Mouse (Mus musculus) C2C12 (cell line): Measurements from ENCODE around the gene Avpr1a.

Experiments
- CTCF ChIP-seq: IDR thresholded peaks from one replicate; pipeline ENCODE4 v1.5.1; 2011; ENCODE audit not compliant: control insufficient read depth, insufficient read depth, insufficient read length
- FOSL1 ChIP-seq: IDR thresholded peaks from one replicate; pipeline ENCODE4 v1.8.0; 2011; ENCODE audit warnings: mild to moderate bottlenecking, low read length; ENCODE audit not compliant: poor library complexity, insufficient read depth, severe bottlenecking
- MYOD1 ChIP-seq: IDR thresholded peaks from one replicate; pipeline ENCODE4 v1.6.1; 2011; ENCODE audit warnings: low read depth; ENCODE audit not compliant: control insufficient read depth, insufficient read length
- MYOG ChIP-seq: IDR thresholded peaks from one replicate; pipeline ENCODE4 v1.6.1; 2011; ENCODE audit not compliant: control insufficient read depth, insufficient read length; ENCODE audit errors: extremely low read depth

DNA sequence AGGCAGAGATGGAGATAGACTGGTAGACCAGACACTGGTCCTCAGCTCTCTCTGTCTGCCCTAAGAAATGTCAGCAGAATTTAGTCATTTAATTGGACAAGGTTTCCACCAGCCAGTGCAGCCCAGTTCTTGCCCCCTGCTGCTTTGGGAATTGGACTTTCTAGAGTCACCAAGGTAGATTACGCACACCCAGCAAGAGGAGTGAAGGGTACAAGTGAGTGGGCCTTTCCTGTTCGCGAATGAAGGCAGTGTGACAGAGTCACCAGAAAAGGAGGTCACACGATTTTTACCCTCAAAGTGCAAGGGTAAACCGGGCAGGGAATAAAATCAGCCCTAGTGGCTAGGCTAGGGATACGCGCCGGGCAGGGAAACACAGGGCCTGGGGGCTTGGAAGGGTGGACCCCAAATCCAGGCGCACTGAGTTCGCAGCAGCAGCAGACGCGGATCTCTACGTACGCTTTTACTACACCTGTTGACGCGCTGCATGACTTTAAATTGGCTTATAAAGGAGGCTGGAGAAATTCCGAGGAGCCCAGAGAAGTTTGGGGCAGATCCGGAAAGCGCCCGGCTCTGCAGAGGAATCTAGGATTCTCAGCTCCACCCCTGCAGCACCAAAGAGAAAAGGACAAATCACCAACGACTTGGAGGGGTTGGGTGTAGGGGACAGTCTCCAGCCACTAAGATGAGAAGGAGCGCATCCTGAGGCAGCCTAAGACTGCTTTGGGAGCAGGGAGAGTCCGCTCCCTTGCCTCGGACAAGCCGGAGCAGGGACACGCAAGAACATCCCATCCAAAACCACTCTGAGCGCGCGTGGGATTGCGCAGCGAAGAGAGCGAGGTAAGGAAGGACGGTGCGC lies at the start of gene Avpr1a:
- TF ChIP-seq CTCF = no peak
- no peak for TF ChIP-seq FOSL1
- no peak for TF ChIP-seq MYOD1
- TF ChIP-seq MYOG = no peak
